Mouse (Mus musculus): ENCODE measurements around the gene Ncl.

The Ncl gene

DNA sequence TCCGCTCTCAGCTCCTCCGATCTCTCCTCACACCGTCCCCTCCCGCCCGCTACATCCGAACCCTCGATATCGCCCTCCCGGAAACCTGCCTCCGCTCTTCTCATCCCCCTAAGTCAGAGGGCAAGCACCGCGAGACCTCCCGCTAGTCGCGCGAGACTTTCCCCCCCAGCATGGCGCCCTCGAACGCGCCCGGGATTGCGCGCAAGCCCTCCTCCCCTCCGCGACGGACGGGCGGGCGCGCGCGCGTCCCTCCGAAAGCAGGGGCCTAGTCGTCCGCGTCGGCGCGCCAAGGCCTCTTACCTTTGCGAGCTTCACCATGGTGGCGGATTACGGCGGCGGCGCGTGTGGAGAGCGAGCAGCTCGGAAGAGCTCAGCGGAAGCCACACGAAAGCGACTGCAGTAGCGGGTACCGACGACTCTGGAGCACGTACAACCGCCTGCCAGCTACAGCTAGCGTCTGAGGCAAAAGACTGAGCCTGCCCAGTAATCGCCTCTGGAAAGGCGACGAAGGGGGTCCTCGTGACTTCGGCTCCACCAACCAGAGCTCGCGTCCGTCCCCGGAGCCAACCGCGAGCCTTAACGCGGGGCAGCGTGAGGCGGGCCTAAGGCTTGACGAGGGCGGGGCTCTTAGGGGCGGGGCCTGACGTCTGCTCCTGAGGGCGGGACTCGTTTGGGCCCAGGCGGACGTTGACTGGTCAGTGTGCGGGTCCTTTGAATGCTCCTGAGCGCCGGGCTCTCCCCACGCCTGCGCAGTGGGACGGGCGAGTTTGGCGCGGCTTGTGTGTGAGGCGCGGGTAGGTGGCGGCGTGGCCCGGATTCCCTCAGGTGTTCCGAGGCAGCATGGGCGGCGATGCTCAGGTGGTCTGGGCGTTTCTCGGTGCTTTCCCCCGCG, at the start of gene Ncl:
Gene Ncl, minus strand, starts transcription at position 495 of the 892 bp plus-strand sequence.
- DNase-seq, result peak; percentile 96 to 98

DNA sequence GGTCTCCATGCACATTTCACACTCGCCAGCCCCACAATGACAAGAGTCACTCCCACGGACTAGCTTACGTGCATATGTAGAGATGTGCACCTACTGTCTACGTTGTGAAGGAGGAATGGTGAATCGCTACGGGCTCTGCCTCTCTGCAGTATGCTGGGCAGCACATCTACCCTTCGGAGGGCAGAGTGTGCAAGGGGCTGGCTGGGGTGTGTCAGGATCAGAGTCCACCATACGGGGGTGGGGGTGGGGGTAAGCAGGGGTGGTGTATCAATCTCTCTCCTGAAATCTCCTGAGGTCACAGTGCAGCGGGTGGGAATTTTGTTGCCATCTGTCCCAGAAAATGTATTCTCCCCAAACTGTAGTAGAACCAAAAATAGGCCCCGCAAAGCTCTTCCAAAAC, 49.3 kb upstream of the Ncl start:
- DNase-seq, result no peak

DNA sequence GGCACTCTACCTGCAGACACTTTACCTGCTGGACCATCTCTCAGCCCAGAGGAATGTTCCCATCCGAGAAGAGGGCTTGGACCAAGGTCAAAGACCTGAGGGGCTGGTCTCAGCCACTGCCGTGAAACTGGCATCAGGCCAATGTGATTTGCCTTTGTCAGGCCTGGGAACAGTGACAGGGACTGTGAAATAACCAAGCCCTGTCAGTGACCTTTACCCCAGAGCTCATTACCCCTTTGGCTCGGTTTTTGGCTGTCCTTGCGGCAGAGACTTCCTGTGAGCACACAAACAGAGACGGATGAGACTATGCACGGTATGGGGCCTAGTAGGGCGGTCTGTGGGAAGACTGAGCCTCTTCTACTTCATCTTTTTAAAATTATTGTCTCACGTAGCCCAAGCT, 47.7 kb upstream of the Ncl start:
- no peak for DNase-seq

GRCm38 (mm10) chr1:86406313-86406712, 47.1 kb upstream of the Ncl start:
- no peak for DNase-seq

GRCm38 (mm10) chr1:86404834-86405233, 45.6 kb upstream of the Ncl start:
- DNase-seq, result peak; percentile 76 to 77

GRCm38 (mm10) chr1:86400096-86400754, 41.0 kb upstream of the Ncl start:
- no peak for DNase-seq

DNA sequence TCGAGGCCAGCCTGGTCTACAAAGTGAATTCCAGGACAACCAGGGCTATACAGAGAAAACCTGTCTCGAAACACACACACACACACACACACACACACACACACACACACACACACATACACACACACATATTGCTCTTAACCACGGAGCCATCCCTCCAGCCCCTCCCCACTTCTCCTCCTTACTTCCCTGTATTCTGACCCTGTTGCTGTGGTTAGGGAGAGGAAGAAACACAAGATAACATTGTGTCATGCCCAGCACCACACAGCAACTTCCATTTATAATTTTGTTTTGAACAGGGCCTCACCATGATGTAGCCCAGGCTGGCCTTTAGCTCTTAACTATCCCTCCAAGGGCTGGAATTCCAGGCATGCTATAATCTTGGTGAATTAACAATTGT, 40.1 kb upstream of the Ncl start:
- DNase-seq, result no peak

GRCm38 (mm10) chr1:86398222-86398621, 39.0 kb upstream of the Ncl start:
- DNase-seq, result peak in 1 of 2 experiments; percentile 18

- no peak for DNase-seq
These were observed 38.4 kb upstream of the Ncl start for GRCm38 (mm10) chr1:86397621-86398020.

DNA sequence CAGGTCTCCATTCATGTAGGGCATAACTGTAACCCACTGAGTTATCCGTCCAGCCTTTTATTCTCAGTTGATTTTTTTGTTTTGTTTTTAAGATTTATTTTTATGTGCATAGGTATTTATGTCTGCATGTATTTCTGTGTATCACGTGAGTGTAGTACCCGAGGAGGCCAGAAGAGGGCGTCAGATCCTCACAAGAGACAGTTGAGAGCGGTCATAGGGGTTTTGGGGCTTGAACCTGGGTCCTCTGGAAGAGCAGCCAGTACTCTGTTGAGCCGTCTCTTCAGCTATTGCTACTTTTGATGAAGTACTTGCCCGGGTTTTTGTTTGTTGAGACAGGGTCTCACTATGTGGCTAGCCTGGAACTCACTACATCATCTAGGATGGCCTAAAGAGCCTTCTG, 36.7 kb upstream of the Ncl start:
- peak in 1 of 2 experiments; percentile 31 for DNase-seq

GRCm38 (mm10) chr1:86394246-86394645, 35.0 kb upstream of the Ncl start:
- DNase-seq, result no peak

DNA sequence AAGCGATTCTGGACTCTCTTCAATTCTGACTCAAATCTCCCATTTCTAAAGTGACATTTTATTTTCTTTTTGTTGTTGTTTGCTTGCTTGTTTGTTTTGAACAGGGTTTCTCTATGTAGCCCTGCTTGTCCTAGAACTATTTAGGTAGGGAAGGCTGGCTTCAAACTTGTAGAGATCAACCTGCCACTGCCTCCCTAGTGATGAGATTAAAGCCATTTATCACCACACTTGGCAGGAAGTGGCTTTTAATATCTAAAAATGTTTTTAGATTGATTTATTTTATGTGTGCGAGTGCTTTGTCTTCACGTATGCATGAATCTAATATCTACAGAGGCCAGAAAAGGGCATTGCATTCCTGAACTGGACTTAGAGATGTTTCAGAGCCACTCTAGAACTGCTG, 34.0 kb upstream of the Ncl start:
- DNase-seq, result no peak

DNA sequence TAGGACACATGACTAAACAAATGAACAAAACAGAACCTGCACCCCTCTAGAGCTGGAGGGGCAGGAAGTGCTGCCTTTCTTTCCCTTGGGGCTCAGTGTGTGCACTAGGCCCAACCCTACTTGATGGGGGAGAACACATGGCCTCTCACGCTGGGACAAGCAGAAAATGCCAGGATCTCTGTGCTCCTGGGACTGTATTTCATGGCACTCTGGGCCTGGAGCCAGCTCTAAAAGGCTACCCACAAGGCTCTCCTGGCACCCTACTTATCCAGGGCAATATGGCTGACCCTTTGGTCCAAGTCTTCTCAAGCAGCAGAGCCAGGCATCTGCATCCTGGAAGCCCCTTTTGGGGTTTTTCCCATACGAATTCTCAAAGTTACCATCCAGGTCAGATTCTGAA, 32.2 kb upstream of the Ncl start:
- peak in 1 of 2 experiments; percentile 16 for DNase-seq

GRCm38 (mm10) chr1:86389230-86389629, 30.0 kb upstream of the Ncl start:
- peak; percentile 84 to 85 for DNase-seq

- DNase-seq, result peak; percentile 72 to 73
These were observed 21.8 kb upstream of the Ncl start for GRCm38 (mm10) chr1:86381027-86381426.

GRCm38 (mm10) chr1:86379161-86379569, 20.0 kb upstream of the Ncl start:
- no peak for DNase-seq

DNA sequence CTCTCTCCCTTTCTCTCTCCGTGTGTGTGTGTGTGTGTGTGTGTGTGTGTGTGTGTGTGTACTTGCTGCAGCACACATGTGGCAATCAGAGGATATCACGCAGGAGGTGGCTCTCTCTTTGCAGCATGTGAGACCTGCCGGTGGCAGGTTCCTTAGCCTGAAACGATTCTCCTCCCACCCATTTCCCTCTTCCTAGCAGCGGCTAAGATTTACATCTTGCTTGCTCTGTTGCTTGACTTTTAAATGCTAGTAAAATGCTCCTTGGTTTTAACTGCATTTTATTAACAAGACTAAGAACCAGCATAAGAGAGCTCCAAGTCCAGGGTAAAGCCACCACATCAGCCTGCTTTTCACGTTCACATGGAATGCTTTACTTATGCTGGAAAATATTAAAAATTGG, 19.5 kb upstream of the Ncl start:
- DNase-seq, result no peak

GRCm38 (mm10) chr1:86376354-86376753, 17.2 kb upstream of the Ncl start:
- DNase-seq, result no peak

DNA sequence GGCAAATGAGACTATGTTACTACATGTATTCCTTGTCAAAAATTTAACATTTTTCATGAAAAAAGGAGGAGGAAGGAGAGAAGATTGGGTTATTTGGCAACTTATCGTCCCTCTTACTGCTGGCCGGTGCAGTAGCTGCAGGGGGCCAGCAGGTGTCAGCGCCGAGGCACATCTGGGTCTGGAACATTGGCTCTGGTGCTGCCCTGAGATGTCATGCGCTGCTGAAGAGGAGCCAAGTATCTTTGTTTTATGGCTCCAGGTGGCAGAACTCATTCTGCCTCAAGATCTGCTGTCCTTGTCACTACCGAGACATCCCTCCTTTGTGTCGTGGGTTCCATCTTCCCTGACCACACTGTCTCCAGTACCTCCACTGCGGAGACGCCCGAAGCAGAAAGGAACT, 12.8 kb upstream of the Ncl start:
- DNase-seq, result peak; percentile 66

GRCm38 (mm10) chr1:86368086-86368485, 8.9 kb upstream of the Ncl start:
- DNase-seq, result no peak

GRCm38 (mm10) chr1:86363671-86364070, 4.5 kb upstream of the Ncl start:
- peak; percentile 37 to 45 for DNase-seq

GRCm38 (mm10) chr1:86361852-86362615, 2.8 kb upstream of the Ncl start:
- no peak for DNase-seq

GRCm38 (mm10) chr1:86360441-86360840, 1.2 kb upstream of the Ncl start:
- no peak for DNase-seq

GRCm38 (mm10) chr1:86359798-86360179, 589 bp upstream of the Ncl start:
- DNase-seq, result no peak

Measured in B cell, adult 2 months (primary cell).